Mouse (Mus musculus) stomach, embryonic 14.5 days (tissue): ENCODE data around the gene Chrna9. TPM values are rescaled to one million over a fixed set of nuclear protein-coding genes. Genes with fewer than 3 reads are reported as not detected.

Experiments used
- ATAC-seq: fragments of 200-750 bp; cut with Nextera tagmentation; 2 replicates; pipeline ENCODE4 v1.8.0; 2017; ENCODE audit warnings: low read depth, moderate TSS enrichment; ENCODE audit not compliant: insufficient number of reproducible peaks, insufficient read depth, low FRiP score
- H3K27ac ChIP-seq: fragments of 300-500 bp; sonication (generic); 2 replicates; pipeline ENCODE4 v1.5.1; 2014; ENCODE audit warnings: mild to moderate bottlenecking, low read length, moderate library complexity, mixed read lengths
- H3K27me3 ChIP-seq: fragments of 300-500 bp; sonication (generic); 2 replicates; pipeline ENCODE4 v1.6.1; 2014; ENCODE audit warnings: low read length, control low read depth, mixed read lengths; ENCODE audit not compliant: control insufficient read depth, insufficient read depth
- H3K36me3 ChIP-seq: fragments of 300-500 bp; sonication (generic); 2 replicates; pipeline ENCODE4 v1.6.1; 2014; ENCODE audit warnings: mild to moderate bottlenecking, control low read depth, low read length, moderate library complexity, mixed read lengths; ENCODE audit not compliant: control insufficient read depth, insufficient read depth
- H3K4me1 ChIP-seq: fragments of 300-500 bp; sonication (generic); 2 replicates; pipeline ENCODE4 v1.6.1; 2014; ENCODE audit warnings: low read length, control low read depth, mixed read lengths; ENCODE audit not compliant: control insufficient read depth, insufficient read depth
- H3K4me2 ChIP-seq: fragments of 300-500 bp; sonication (generic); replicated peaks from 2 replicates; pipeline ENCODE4 v1.6.1; 2014; ENCODE audit warnings: low read depth, low read length, control low read depth
- H3K4me3 ChIP-seq: fragments of 300-500 bp; sonication (generic); 2 replicates; pipeline ENCODE4 v1.5.1; 2014; ENCODE audit warnings: low read depth, low read length, control low read depth
- H3K9ac ChIP-seq: fragments of 300-500 bp; sonication (generic); replicated peaks from 2 replicates; pipeline ENCODE4 v1.6.1; 2014; ENCODE audit warnings: low read depth, mild to moderate bottlenecking, control low read depth, low read length, moderate library complexity, mixed read lengths
- H3K9me3 ChIP-seq: fragments of 300-500 bp; sonication (generic); 2 replicates; pipeline ENCODE4 v1.6.1; 2016; ENCODE audit warnings: low read depth, low read length, control low read depth; ENCODE audit not compliant: control insufficient read depth
- WGBS: fragments of 180-500 bp; shearing (Covaris S2); extraction: QIAGEN DNeasy Blood & Tissue Kit; methylation state at CpG from one replicate; pipeline ENCODE4 v1.1.7; 2014; 5-methylcytosine and 5-hydroxymethylcytosine counted together
- polyA plus RNA-seq: library from polyadenylated mRNA; unstranded; fragments of >200 nt; fragmentation: Nextera tagmentation; extraction: Ambion mirVana; gene quantifications from 2 replicates; pipeline ENCODE4 v1.2.1, GENCODE M21; 2014

Chrna9 gene
- polyA plus RNA-seq, 1 experiment from 2014 or later: not detected

DNA sequence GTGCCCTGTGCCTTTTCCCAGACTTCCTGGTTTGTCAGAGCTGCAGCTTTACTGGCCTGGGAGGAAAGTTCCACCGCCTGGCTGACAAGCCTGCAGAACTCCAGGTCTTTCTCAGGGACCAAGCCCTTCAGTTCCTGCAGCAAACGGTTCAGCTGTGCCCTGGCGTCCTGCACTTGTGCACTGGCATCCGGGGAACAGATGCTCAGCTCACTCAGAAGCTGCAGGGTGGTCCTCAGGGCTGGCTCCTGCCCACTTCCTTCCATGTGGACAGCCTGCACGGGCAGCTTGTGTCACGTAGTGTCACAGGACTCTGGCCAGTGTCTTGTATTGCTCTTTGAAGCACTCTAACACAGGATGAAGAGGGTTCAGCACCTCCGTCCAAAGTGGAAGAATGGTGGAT lies 23.0 kb upstream of the Chrna9 start:
- H3K27ac ChIP-seq: no peak overlapping the region
- 79% methylated on average over 7 of the region's 7 CpGs for WGBS
- H3K36me3 ChIP-seq: no peaks in the 10 kb centered on the region
- no peak overlapping the region for H3K9ac ChIP-seq
- H3K4me2 ChIP-seq: no peak overlapping the region
- H3K4me3 ChIP-seq: no peak overlapping the region
- H3K4me1 ChIP-seq: no peaks in the 10 kb centered on the region
- no peak for ATAC-seq
- no peaks in the 10 kb centered on the region for H3K27me3 ChIP-seq
- no peaks in the 10 kb centered on the region for H3K9me3 ChIP-seq

DNA sequence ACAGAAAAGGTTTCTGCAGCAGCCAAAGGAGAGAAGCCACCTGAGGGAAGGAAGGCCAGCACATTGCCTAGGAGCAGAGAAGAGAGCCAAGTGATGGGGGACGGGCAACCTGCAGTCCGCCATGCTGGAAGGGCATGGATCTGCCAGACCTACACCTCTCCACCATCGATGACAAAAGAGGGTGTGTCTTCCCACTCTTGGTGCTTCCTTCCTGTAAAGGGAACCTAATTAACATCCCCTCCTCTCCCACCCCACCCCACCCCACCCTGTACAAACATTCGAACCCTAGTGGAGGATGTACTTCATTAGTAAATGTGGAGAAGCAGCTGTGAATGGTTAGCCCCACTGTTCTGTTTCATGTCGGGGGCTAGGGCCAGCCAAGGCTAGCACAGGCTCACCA lies 22.5 kb upstream of the Chrna9 start:
- Histone ChIP-seq H3K9ac (no peak overlapping the region), H3K4me1 (no peaks in the 10 kb centered on the region), H3K4me2 (no peak overlapping the region), H3K4me3 (no peak overlapping the region), H3K36me3 (no peaks in the 10 kb centered on the region), H3K27ac (no peak overlapping the region), H3K27me3 (no peaks in the 10 kb centered on the region), H3K9me3 (no peaks in the 10 kb centered on the region)
- ATAC-seq: no peak
- 83% methylated on average over 5 of the region's 5 CpGs for WGBS

DNA sequence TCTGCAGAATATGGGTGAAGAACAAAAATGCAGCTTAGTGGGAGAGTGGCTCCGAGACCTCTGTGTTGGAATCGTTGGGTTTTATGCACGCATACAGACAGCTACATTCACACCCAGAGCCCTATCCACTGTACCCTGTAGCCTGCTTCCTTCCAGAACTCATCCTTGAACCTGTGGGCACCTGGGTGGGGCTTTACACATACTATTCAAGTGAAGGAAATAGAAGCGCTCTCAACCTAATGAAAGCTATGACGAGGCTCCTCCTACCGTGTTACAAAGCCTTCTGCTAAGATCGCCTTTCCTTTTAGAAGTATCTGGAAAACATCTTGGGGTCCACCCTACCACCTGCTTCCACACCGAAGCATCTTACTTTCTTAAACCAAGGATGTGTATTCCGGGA lies 21.6 kb upstream of the Chrna9 start:
- H3K4me3 ChIP-seq: no peak overlapping the region
- no peaks in the 10 kb centered on the region for H3K36me3 ChIP-seq
- H3K4me2 ChIP-seq: no peak overlapping the region
- H3K27me3 ChIP-seq: no peaks in the 10 kb centered on the region
- H3K27ac ChIP-seq: no peak overlapping the region
- no peaks in the 10 kb centered on the region for H3K9me3 ChIP-seq
- 89% methylated on average over 9 of the region's 9 CpGs for WGBS
- H3K9ac ChIP-seq: no peak overlapping the region
- no peak for ATAC-seq
- no peaks in the 10 kb centered on the region for H3K4me1 ChIP-seq

DNA sequence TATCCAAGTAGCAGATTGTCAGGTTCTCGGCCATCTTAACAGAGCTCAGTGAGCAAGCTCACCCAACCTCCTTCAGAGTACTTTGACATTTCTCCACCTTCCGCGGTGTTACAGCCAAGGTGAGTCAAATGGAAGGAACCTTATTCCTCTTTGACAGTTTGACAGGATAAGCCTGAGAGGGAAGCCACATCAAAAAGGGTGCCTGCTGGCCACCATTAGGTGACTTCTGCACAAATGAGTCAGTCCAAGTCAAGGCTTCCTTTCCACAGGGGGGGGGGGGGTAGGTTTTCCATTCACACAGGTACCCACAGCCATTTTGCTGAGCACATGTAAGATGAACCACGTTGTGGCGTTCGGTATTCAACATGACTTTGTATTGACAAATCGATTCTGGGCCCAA lies 20.4 kb upstream of the Chrna9 start:
- Histone ChIP-seq H3K9me3 (no peaks in the 10 kb centered on the region), H3K27me3 (no peaks in the 10 kb centered on the region), H3K4me1 (no peaks in the 10 kb centered on the region), H3K9ac (no peak overlapping the region), H3K27ac (no peak overlapping the region), H3K36me3 (no peaks in the 10 kb centered on the region), H3K4me2 (no peak overlapping the region), H3K4me3 (no peak overlapping the region)
- 92% methylated on average over 7 of the region's 7 CpGs for WGBS
- no peak for ATAC-seq

DNA sequence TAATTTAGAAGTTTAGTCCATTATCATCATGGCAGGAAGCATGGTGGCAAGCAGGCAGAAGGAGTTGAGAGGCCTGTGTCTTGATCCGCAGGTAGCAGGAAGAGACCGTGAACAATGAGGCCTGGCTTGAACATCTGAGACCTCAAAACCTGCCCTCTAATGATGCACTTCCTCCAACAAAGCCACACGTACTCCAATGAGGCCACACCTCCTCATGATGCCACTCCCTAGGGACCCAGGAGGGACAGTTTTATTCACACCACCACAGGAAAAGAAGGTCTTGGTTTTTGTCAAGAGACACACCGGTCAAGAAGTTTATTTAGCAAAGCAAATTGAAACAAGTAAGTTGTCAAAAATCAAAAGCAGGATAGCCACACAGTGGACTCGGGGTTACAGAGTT lies 17.8 kb upstream of the Chrna9 start:
- H3K4me3 ChIP-seq: no peak overlapping the region
- no peak overlapping the region for H3K27ac ChIP-seq
- H3K4me1 ChIP-seq: no peaks in the 10 kb centered on the region
- no peaks in the 10 kb centered on the region for H3K9me3 ChIP-seq
- H3K36me3 ChIP-seq: no peaks in the 10 kb centered on the region
- WGBS: 88% methylated on average over 5 of the region's 5 CpGs
- no peak for ATAC-seq
- H3K9ac ChIP-seq: no peak overlapping the region
- H3K27me3 ChIP-seq: no peaks in the 10 kb centered on the region
- H3K4me2 ChIP-seq: no peak overlapping the region

DNA sequence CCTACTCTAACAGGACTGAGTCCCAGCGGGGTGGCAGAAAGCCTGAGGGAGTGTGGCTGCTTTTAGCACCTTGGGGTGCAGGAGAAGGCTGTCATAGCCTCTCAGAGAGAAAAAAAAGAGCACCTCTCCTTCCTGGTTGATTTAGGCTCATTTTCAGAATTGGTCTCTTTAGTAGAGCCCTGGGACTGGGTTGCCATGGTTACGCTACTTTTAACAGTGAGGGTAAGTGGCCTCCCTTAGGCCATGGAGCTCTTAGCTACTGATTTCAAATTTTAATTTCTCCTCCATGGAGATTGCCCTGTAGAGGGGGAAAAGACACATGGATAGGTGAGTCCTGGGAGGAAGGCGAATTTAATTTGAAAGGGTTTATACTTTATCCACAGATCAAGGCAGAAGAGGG lies 16.1 kb upstream of the Chrna9 start:
- H3K9ac ChIP-seq: no peak overlapping the region
- WGBS: 79% methylated on average over 3 of the region's 3 CpGs
- no peaks in the 10 kb centered on the region for H3K27me3 ChIP-seq
- no peaks in the 10 kb centered on the region for H3K4me1 ChIP-seq
- no peaks in the 10 kb centered on the region for H3K36me3 ChIP-seq
- H3K4me3 ChIP-seq: no peak overlapping the region
- no peak overlapping the region for H3K4me2 ChIP-seq
- H3K9me3 ChIP-seq: no peaks in the 10 kb centered on the region
- H3K27ac ChIP-seq: no peak overlapping the region
- no peak for ATAC-seq

DNA sequence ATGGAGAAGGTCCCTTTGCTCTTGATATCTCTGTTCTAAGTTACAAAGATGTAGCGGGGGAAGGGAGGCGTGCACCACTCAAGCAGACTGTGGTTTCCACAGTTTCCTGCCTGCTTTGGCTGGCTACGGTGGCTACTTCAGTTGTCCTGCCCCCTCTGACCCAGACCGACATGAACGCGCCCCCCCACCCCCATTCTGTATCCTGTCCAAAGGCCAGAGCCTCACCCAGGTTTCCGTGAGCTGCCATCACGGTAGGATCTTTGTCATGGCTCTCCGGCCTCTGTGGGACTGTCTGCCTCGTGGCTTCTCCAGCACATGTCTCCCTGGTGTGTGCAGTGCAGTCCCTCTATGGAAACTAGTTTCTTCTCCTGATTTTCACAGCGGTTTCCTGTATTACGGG lies 15.4 kb upstream of the Chrna9 start:
- no peak overlapping the region for H3K9ac ChIP-seq
- no peaks in the 10 kb centered on the region for H3K27me3 ChIP-seq
- no peak overlapping the region for H3K4me2 ChIP-seq
- no peaks in the 10 kb centered on the region for H3K36me3 ChIP-seq
- no peak for ATAC-seq
- H3K9me3 ChIP-seq: no peaks in the 10 kb centered on the region
- 83% methylated on average over 12 of the region's 12 CpGs for WGBS
- H3K4me1 ChIP-seq: no peaks in the 10 kb centered on the region
- H3K4me3 ChIP-seq: no peak overlapping the region
- H3K27ac ChIP-seq: no peak overlapping the region

DNA sequence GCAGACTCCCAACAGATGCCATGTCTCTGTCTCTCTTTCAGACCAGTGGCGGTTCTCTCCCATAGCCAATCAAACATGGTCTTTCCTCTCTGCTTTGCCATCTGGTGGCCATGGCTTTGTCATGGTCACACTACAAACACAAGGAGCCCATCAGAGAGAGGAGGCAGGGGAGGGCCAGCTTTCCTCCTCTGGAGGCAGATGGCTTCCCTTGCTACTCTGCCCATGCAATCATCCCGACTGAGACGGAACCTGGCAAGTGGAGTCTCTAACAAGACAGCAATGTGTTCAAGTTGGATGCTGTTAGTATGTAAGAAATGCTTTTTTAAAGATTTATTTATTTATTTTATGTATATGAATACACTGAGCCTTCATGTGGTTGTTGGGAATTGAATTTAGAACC lies 14.8 kb upstream of the Chrna9 start:
- Histone ChIP-seq H3K4me1 (no peaks in the 10 kb centered on the region), H3K27ac (no peak overlapping the region), H3K36me3 (no peaks in the 10 kb centered on the region), H3K9ac (no peak overlapping the region), H3K4me2 (no peak overlapping the region), H3K4me3 (no peak overlapping the region), H3K9me3 (no peaks in the 10 kb centered on the region), H3K27me3 (no peaks in the 10 kb centered on the region)
- no peak for ATAC-seq
- WGBS: 93% methylated on average over 3 of the region's 3 CpGs

DNA sequence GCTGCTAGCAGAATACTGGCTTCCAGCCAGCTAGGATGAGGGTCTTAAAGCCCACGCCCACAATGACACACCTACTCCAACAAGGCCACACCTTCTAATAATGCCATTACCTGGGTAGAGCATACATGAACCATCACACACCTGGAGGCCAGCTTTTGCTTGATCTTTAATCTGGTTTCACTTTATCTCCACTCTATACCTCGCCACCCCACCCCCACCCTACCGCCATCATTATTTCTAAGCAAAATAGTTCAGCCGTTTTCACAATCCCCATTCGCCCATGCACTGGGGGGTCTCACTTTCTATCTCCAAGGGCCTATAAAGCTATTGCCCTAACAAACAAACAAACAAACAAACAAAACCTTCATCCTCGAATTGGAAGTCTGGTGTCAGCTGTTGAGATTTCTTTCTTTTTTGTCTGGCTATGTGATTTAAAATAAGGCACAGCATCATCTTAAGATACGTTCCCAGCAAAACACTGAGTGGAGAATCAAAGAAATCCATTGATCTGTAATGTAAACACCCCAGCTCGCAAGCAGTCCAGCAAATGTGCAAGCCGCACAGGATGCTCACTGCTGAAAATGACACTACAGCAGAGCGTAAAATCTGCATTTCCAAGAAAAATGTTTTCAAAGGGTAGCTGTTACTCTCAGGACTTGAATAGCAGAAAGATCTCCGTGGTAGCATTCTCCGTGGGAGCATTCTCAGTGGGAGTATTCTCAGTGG lies 13.9 kb upstream of the Chrna9 start:
- 74% methylated on average over 12 of the region's 12 CpGs for WGBS
- no peaks in the 10 kb centered on the region for H3K9me3 ChIP-seq
- H3K4me2 ChIP-seq: no peak overlapping the region
- no peak overlapping the region for H3K4me3 ChIP-seq
- no peak overlapping the region for H3K9ac ChIP-seq
- no peaks in the 10 kb centered on the region for H3K36me3 ChIP-seq
- ATAC-seq: no peak
- H3K4me1 ChIP-seq: no peaks in the 10 kb centered on the region
- no peaks in the 10 kb centered on the region for H3K27me3 ChIP-seq
- H3K27ac ChIP-seq: no peak overlapping the region
